In the genomic region with DNA sequence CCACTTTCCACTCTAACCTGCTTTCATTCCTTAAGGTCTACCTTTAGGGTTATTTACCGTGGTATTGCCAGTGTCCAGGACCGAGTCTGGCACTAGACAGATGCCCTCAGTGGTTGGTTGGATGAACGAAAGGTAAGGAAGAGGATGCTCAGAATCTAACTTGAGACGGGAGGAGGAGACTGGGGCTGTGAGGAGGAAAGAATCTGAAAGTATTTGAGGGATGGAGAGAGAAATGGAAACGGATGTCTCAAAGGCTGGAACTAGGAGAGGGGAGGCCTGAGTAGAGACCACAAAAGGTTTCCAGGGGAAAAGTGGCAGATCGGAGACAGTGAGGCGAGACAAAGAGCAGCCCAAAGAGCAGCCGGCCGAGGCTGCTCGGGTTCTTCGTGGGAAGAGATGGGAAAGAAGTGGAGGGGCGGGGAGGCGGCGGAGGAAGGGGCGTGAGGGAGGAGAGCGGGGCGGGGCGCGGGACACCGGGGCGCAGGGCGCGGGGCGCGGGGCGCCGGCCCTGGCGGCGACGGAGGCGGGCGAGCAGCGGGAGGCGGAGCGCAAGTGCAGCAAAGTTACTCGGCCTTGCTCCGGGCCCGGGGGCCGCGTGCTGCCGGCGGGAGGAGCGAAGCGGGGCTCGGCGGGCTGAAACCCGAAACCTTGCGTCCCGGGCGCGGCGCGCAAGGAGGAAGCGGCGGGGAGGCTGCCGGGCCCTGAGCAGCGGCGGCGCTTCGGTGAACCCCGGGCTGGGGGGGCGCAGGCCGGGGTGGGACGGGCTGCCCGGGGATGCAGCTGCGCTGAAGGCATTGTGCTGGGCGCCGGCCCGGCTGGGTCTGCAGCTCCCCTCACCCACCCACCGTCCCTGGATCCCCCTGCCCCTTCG, we compare ENCODE assay signal across 8 mouse cellular contexts. TPM values are rescaled to one million over a fixed set of nuclear protein-coding genes. Genes with fewer than 3 reads are reported as not detected.
DNase-seq lines count a peak whose midpoint lies in the region; ATAC-seq and TF ChIP-seq lines count a peak whose summit lies in the region.

No protein-coding gene starts in this region.

- no peaks in the 10 kb centered on the region for H3K36me3 ChIP-seq in hindbrain, postnatal 0 days (ENCODE audit: insufficient read depth, low read length)
- H3K36me3 ChIP-seq in liver, adult 2 months (ENCODE audit: control insufficient read depth, insufficient read depth, low read length): no peaks in the 10 kb centered on the region
- H3K36me3 ChIP-seq in midbrain, postnatal 0 days (ENCODE audit: insufficient read depth, low read length): no peaks in the 10 kb centered on the region

- DNase-seq in layer of hippocampus, postnatal 14 days (ENCODE audit: low spot score in 2 of 2): peak; percentile 43 to 47
- no peak for DNase-seq in layer of hippocampus, adult 9-11 months
- peak; percentile 39 to 58 for DNase-seq in cerebellum, postnatal 25 days
- peak; percentile 80 for DNase-seq in gastrocnemius, postnatal 14 days
- peak; percentile 64 for DNase-seq in hindbrain, postnatal 0 days (ENCODE audit: low spot score)
- DNase-seq in liver, adult 2 months (ENCODE audit: extremely low read depth, low read depth, low spot score): no peak
- DNase-seq in midbrain, postnatal 0 days (ENCODE audit: low spot score): peak; percentile 47
- DNase-seq in testis, postnatal 14 days (ENCODE audit: low spot score): peak; percentile 47

- TF ChIP-seq CTCF in hindbrain, postnatal 0 days (IDR thresholded peaks at IDR 0.05; ENCODE audit: low read depth): no peak
- TF ChIP-seq CTCF in liver, adult 2 months (IDR thresholded peaks at IDR 0.05; ENCODE audit: low read depth, low read length): no peak
- TF ChIP-seq CTCF in midbrain, postnatal 0 days (IDR thresholded peaks at IDR 0.05): no peak

- no peak for TF ChIP-seq POLR2A in liver, adult 2 months (IDR thresholded peaks at IDR 0.05; ENCODE audit: extremely low read depth, insufficient read depth, low read length)

- no peaks in the 10 kb centered on the region for H3K27me3 ChIP-seq in hindbrain, postnatal 0 days (ENCODE audit: insufficient read depth, low read length)
- H3K27me3 ChIP-seq in liver, adult 2 months (ENCODE audit: control insufficient read depth, insufficient read depth, low read length): peaks cover 16% of the 10 kb centered on the region
- H3K27me3 ChIP-seq in midbrain, postnatal 0 days (ENCODE audit: insufficient read depth, low read length): no peaks in the 10 kb centered on the region

- no peaks in the 10 kb centered on the region for H3K9me3 ChIP-seq in hindbrain, postnatal 0 days (ENCODE audit: low read length)
- H3K9me3 ChIP-seq in midbrain, postnatal 0 days (ENCODE audit: low read length): no peaks in the 10 kb centered on the region

- peak; percentile 83 for ATAC-seq in hindbrain, postnatal 0 days
- ATAC-seq in midbrain, postnatal 0 days (ENCODE audit: low FRiP score): peak; percentile 81

- intact Hi-C loops in gastrocnemius, postnatal 14 days (cut with DNase I; ENCODE audit: low total_unique reads): no loop called here

- peak overlapping the region; percentile 90 for H3K9ac ChIP-seq in hindbrain, postnatal 0 days (replicated peaks; ENCODE audit: low read length)
- peak overlapping the region; percentile 58 for H3K9ac ChIP-seq in liver, adult 2 months (ENCODE audit: low read depth, low read length)
- H3K9ac ChIP-seq in midbrain, postnatal 0 days (replicated peaks; ENCODE audit: low read length, poor library complexity, severe bottlenecking): peak overlapping the region; percentile 93

- H3K79me2 ChIP-seq in liver, adult 2 months (ENCODE audit: control insufficient read depth, insufficient read depth, low read length): no peaks in the 10 kb centered on the region

- peak overlapping the region; percentile 83 for H3K4me2 ChIP-seq in hindbrain, postnatal 0 days (ENCODE audit: low read depth, low read length)
- H3K4me2 ChIP-seq in midbrain, postnatal 0 days (ENCODE audit: low read depth, low read length, poor library complexity, severe bottlenecking): peak overlapping the region; percentile 77

- peak overlapping the region; percentile 86 for H3K4me3 ChIP-seq in hindbrain, postnatal 0 days (ENCODE audit: low read length)
- H3K4me3 ChIP-seq in liver, adult 2 months (ENCODE audit: insufficient read depth, low read depth, low read length): peak overlapping the region; percentile 55
- peak overlapping the region; percentile 73 for H3K4me3 ChIP-seq in midbrain, postnatal 0 days (ENCODE audit: low read depth, low read length)

- 1% methylated on average over 31 of the region's 71 CpGs for WGBS in hindbrain, postnatal 0 days
- WGBS in liver, adult 2 months: 3% methylated on average over 41 of the region's 71 CpGs
- under 1% methylated on average over 19 of the region's 71 CpGs for WGBS in midbrain, postnatal 0 days

- H3K27ac ChIP-seq in hindbrain, postnatal 0 days: peak overlapping the region; percentile 86
- H3K27ac ChIP-seq in liver, adult 2 months (replicated peaks; ENCODE audit: insufficient read depth, low read depth, low read length): no peak overlapping the region
- peak overlapping the region; percentile 85 for H3K27ac ChIP-seq in midbrain, postnatal 0 days (ENCODE audit: low read depth, low read length)

- H3K4me1 ChIP-seq in hindbrain, postnatal 0 days (ENCODE audit: insufficient read depth, low read length): peaks cover 9% of the 10 kb centered on the region; the same call in 1 of the 2 replicates
- no peaks in the 10 kb centered on the region; the same call in 1 of the 2 replicates for H3K4me1 ChIP-seq in liver, adult 2 months (ENCODE audit: control insufficient read depth, insufficient read depth, low read length)
- peaks cover 4% of the 10 kb centered on the region; the same call in 1 of the 2 replicates for H3K4me1 ChIP-seq in midbrain, postnatal 0 days (ENCODE audit: insufficient read depth, low read length)

RNA-seq across cellular contexts. Expression of a gene that starts 14.0 kb away (rescaled TPM):
- total RNA-seq in layer of hippocampus, postnatal 14 days (2021): 10 to 100 TPM; 56.5 to 63.7 TPM
- 1 to 10 TPM; 2.5 to 3.0 TPM for total RNA-seq in gastrocnemius, postnatal 14 days (2021)
- total RNA-seq in hindbrain, postnatal 0 days (2014; rRNA removed): 49.7 and 52.0 TPM in 2 replicates
- polyA plus RNA-seq in hindbrain, postnatal 0 days (2015; fragmentation: Nextera tagmentation; extraction: Ambion mirVana): 2.1 and 2.4 TPM in 2 replicates
- 0.09 and 0.13 TPM in 2 replicates for total RNA-seq in liver, adult 2 months (2014; rRNA removed)
- polyA plus RNA-seq in liver, adult 2 months (2012; rRNA removed): 0.07 and 0.17 TPM in 2 replicates
- 51.3 and 61.0 TPM in 2 replicates for total RNA-seq in midbrain, postnatal 0 days (2014; rRNA removed)
- 2.5 and 2.7 TPM in 2 replicates for polyA plus RNA-seq in midbrain, postnatal 0 days (2015; fragmentation: Nextera tagmentation; extraction: Ambion mirVana)

RNA-seq across cellular contexts. Expression of a gene that starts 44.8 kb away (rescaled TPM):
- 10 to 100 TPM; 60.8 to 62.5 TPM for total RNA-seq in layer of hippocampus, postnatal 14 days (2021)
- total RNA-seq in gastrocnemius, postnatal 14 days (2021): 10 to 100 TPM; 22.1 TPM
- 37.1 and 37.9 TPM in 2 replicates for total RNA-seq in hindbrain, postnatal 0 days (2014; rRNA removed)
- polyA plus RNA-seq in hindbrain, postnatal 0 days (2015; fragmentation: Nextera tagmentation; extraction: Ambion mirVana): 124 and 129 TPM in 2 replicates
- 14.7 and 20.7 TPM in 2 replicates for total RNA-seq in liver, adult 2 months (2014; rRNA removed)
- 12.2 and 12.7 TPM in 2 replicates for polyA plus RNA-seq in liver, adult 2 months (2012; rRNA removed)
- 27.0 and 41.3 TPM in 2 replicates for total RNA-seq in midbrain, postnatal 0 days (2014; rRNA removed)
- polyA plus RNA-seq in midbrain, postnatal 0 days (2015; fragmentation: Nextera tagmentation; extraction: Ambion mirVana): 140 and 144 TPM in 2 replicates

Comparison
In these comparisons a context has a peak if more than half of its experiments do, and no peak if none do; other contexts are left out.
1. DNase-seq: peak in layer of hippocampus, postnatal 14 days (2 of 2), cerebellum, postnatal 25 days (2 of 2), gastrocnemius, postnatal 14 days (single experiment), hindbrain, postnatal 0 days (single experiment), midbrain, postnatal 0 days (single experiment) and testis, postnatal 14 days (single experiment); none in layer of hippocampus, adult 9-11 months (single experiment) and liver, adult 2 months (single experiment).
2. RNA of a gene that starts 14.0 kb away (total RNA-seq): 56.5 to 63.7 TPM in layer of hippocampus, postnatal 14 days, 51.3 to 61.0 TPM in midbrain, postnatal 0 days and 49.7 to 52.0 TPM in hindbrain, postnatal 0 days; 2.5 to 3.0 TPM in gastrocnemius, postnatal 14 days and 0.09 to 0.13 TPM in liver, adult 2 months; every median in the first group is over 10 times any median in the second.
3. Peak in every context shown above with its lines, with median percentiles within 50 percentile points of each other: H3K4me3 ChIP-seq and H3K9ac ChIP-seq.